Mouse (Mus musculus) thymus, postnatal 0 days (tissue): ENCODE measurements around the gene Dhx58. TPM values are rescaled to one million over a fixed set of nuclear protein-coding genes. Genes with fewer than 3 reads are reported as not detected.
A peak's percentile ranks its signal among the peaks of the same experiment; 100 is the strongest.

Experiments
- DNase-seq: peaks from one replicate; pipeline ENCODE4 v3.0.0-alpha.2; 2015; ENCODE audit warnings: low spot score
- polyA plus RNA-seq: library from polyadenylated mRNA; unstranded; fragments of >200 nt; fragmentation: Nextera tagmentation; extraction: Ambion mirVana; gene quantifications from 2 replicates; pipeline ENCODE4 v1.2.1, GENCODE M21; 2015

Dhx58 gene
- polyA plus RNA-seq = 10.2 and 10.7 TPM in 2 replicates

GRCm38 (mm10) chr11:100703851-100704531 is at the start of gene Dhx58:
Dhx58 (minus strand) TSS chr11:100704271.
- DNase-seq = peak; percentile 25

GRCm38 (mm10) chr11:100752294-100752693 is 48.2 kb upstream of the Dhx58 start:
- DNase-seq = no peak

GRCm38 (mm10) chr11:100750127-100750526 is 46.1 kb upstream of the Dhx58 start:
- DNase-seq = no peak

- no peak for DNase-seq
Observed at GRCm38 (mm10) chr11:100749469-100749868, 45.4 kb upstream of the Dhx58 start.

GRCm38 (mm10) chr11:100748620-100749019 is 44.5 kb upstream of the Dhx58 start:
- no peak for DNase-seq

- DNase-seq = no peak
Observed at GRCm38 (mm10) chr11:100747114-100747513, 43.0 kb upstream of the Dhx58 start.

GRCm38 (mm10) chr11:100746546-100746945 is 42.5 kb upstream of the Dhx58 start:
- DNase-seq = no peak

- peak; percentile 74 for DNase-seq
Observed at GRCm38 (mm10) chr11:100745085-100745484, 41.0 kb upstream of the Dhx58 start.

GRCm38 (mm10) chr11:100741348-100741747 is 37.3 kb upstream of the Dhx58 start:
- no peak for DNase-seq

GRCm38 (mm10) chr11:100738749-100739148 is 34.7 kb upstream of the Dhx58 start:
- no peak for DNase-seq

- DNase-seq = peak; percentile 98
Observed at GRCm38 (mm10) chr11:100738066-100738604, 34.1 kb upstream of the Dhx58 start, which contains the start of gene Rab5c. Rab5c (minus strand) TSS chr11:100738215.

GRCm38 (mm10) chr11:100737105-100737733 is 33.1 kb upstream of the Dhx58 start:
- DNase-seq = peak; percentile 32

- DNase-seq = no peak
Observed at GRCm38 (mm10) chr11:100736746-100737080, 32.6 kb upstream of the Dhx58 start.

- DNase-seq = peak; percentile 14
Observed at GRCm38 (mm10) chr11:100735954-100736745, 32.1 kb upstream of the Dhx58 start.

- peak; percentile 42 for DNase-seq
Observed at GRCm38 (mm10) chr11:100735134-100735865, 31.2 kb upstream of the Dhx58 start.

GRCm38 (mm10) chr11:100730477-100731205 is 26.6 kb upstream of the Dhx58 start:
- DNase-seq = no peak

GRCm38 (mm10) chr11:100729976-100730375 is 25.9 kb upstream of the Dhx58 start:
- no peak for DNase-seq

- DNase-seq = no peak
Observed at GRCm38 (mm10) chr11:100728601-100729000, 24.5 kb upstream of the Dhx58 start.

- no peak for DNase-seq
Observed at GRCm38 (mm10) chr11:100727201-100727600, 23.1 kb upstream of the Dhx58 start.

GRCm38 (mm10) chr11:100724919-100725512 is 20.9 kb upstream of the Dhx58 start:
- DNase-seq = no peak
